Mouse (Mus musculus): Measurements from ENCODE around the gene Mlst8.
"Not testable (repeated sequence)": the region's sequence is repeated elsewhere in the genome, so short reads cannot be mapped to it uniquely, and the experiment has no call there.

The Mlst8 gene

GRCm38 (mm10) chr17:24468636-24469246 lies 10.1 kb downstream of the Mlst8 start:
- DNase-seq (ENCODE audit: low spot score), result no peak

GRCm38 (mm10) chr17:24463374-24464133 lies 15.3 kb downstream of the Mlst8 start:
- no peak for DNase-seq (ENCODE audit: low spot score)

GRCm38 (mm10) chr17:24462932-24463331 lies 15.9 kb downstream of the Mlst8 start:
- DNase-seq (ENCODE audit: low spot score), result no peak

- DNase-seq (ENCODE audit: low spot score), result no peak
Measured at GRCm38 (mm10) chr17:24461580-24461979, 17.3 kb downstream of the Mlst8 start.

GRCm38 (mm10) chr17:24455523-24456206 lies 23.2 kb downstream of the Mlst8 start:
- DNase-seq (ENCODE audit: low spot score), result not testable (repeated sequence)

GRCm38 (mm10) chr17:24454756-24455522 lies 23.9 kb downstream of the Mlst8 start:
- DNase-seq (ENCODE audit: low spot score), result peak; percentile 98

GRCm38 (mm10) chr17:24454218-24454755 lies 24.6 kb downstream of the Mlst8 start:
- no peak for DNase-seq (ENCODE audit: low spot score)

GRCm38 (mm10) chr17:24453372-24453771 lies 25.5 kb downstream of the Mlst8 start:
- DNase-seq (ENCODE audit: low spot score), result no peak

- DNase-seq (ENCODE audit: low spot score), result no peak
Measured at GRCm38 (mm10) chr17:24451220-24451619, 27.7 kb downstream of the Mlst8 start.

GRCm38 (mm10) chr17:24449507-24449906 lies 29.4 kb downstream of the Mlst8 start:
- no peak for DNase-seq (ENCODE audit: low spot score)

- DNase-seq (ENCODE audit: low spot score), result no peak
Measured at GRCm38 (mm10) chr17:24446590-24446989, 32.3 kb downstream of the Mlst8 start.

- DNase-seq (ENCODE audit: low spot score), result no peak
Measured at GRCm38 (mm10) chr17:24443409-24443808, 35.5 kb downstream of the Mlst8 start.

- no peak for DNase-seq (ENCODE audit: low spot score)
Measured at GRCm38 (mm10) chr17:24442632-24443155, 36.2 kb downstream of the Mlst8 start, which contains the start of gene Dnase1l2. TSS of gene Dnase1l2 (minus strand) at chr17:24443105.

- DNase-seq (ENCODE audit: low spot score), result no peak
Measured at GRCm38 (mm10) chr17:24442107-24442506, 36.8 kb downstream of the Mlst8 start.

GRCm38 (mm10) chr17:24441148-24441547 lies 37.7 kb downstream of the Mlst8 start:
- DNase-seq (ENCODE audit: low spot score), result no peak

GRCm38 (mm10) chr17:24440377-24440776 lies 38.5 kb downstream of the Mlst8 start:
- DNase-seq (ENCODE audit: low spot score), result no peak

GRCm38 (mm10) chr17:24437016-24437415 lies 41.9 kb downstream of the Mlst8 start:
- DNase-seq (ENCODE audit: low spot score), result no peak

GRCm38 (mm10) chr17:24429201-24429983 lies 49.5 kb downstream of the Mlst8 start:
- no peak for DNase-seq (ENCODE audit: low spot score)

- DNase-seq (ENCODE audit: low spot score), result no peak
Measured at GRCm38 (mm10) chr17:24427170-24427557, 51.7 kb downstream of the Mlst8 start.

GRCm38 (mm10) chr17:24426471-24427169 lies 52.3 kb downstream of the Mlst8 start, which contains the start of gene Eci1:
TSS of gene Eci1 (plus strand) at chr17:24426641.
- peak; percentile 67 for DNase-seq (ENCODE audit: low spot score)

Data from layer of hippocampus, adult 9-10 months (tissue).